Mouse (Mus musculus): ENCODE results near the gene Clec3b.

GRCm38 (mm10) chr9:123158125-123158836 lies 7.5 kb downstream of the Clec3b start:
- TF ChIP-seq CTCF (IDR thresholded peaks at IDR 0.05; ENCODE audit: low read depth, low read length) = peak; percentile 45
- TF ChIP-seq POLR2A (IDR thresholded peaks at IDR 0.05; ENCODE audit: extremely low read depth, insufficient read depth, low read length) = no peak
